Mouse (Mus musculus) hindbrain, embryonic 11.5 days (tissue): ENCODE measurements around the gene Zfhx3. TPM values are rescaled to one million over a fixed set of nuclear protein-coding genes. Genes with fewer than 3 reads are reported as not detected.

Source experiments
- ATAC-seq: fragments of 200-750 bp; cut with Nextera tagmentation; 2 replicates; pipeline ENCODE4 v1.8.0; 2017; ENCODE audit warnings: mild to moderate bottlenecking, moderate TSS enrichment, moderate library complexity; ENCODE audit not compliant: low FRiP score
- DNase-seq: peaks from one replicate; pipeline ENCODE4 v3.0.0-alpha.2; 2015; ENCODE audit warnings: low spot score
- H3K27ac ChIP-seq: fragments of 300-500 bp; sonication (generic); 2 replicates; pipeline ENCODE4 v1.5.1; 2014; ENCODE audit warnings: mild to moderate bottlenecking, low read depth, low read length
- H3K27me3 ChIP-seq: fragments of 300-500 bp; sonication (generic); 2 replicates; pipeline ENCODE4 v1.6.1; 2014; ENCODE audit warnings: mild to moderate bottlenecking, low read length, moderate library complexity, mixed read lengths; ENCODE audit not compliant: control insufficient read depth, insufficient read depth
- H3K36me3 ChIP-seq: fragments of 300-500 bp; sonication (generic); 2 replicates; pipeline ENCODE4 v1.6.1; 2014; ENCODE audit warnings: mild to moderate bottlenecking, low read length, moderate library complexity, mixed read lengths; ENCODE audit not compliant: control insufficient read depth, insufficient read depth
- H3K4me1 ChIP-seq: fragments of 300-500 bp; sonication (generic); replicated peaks from 2 replicates; pipeline ENCODE4 v1.6.1; 2014; ENCODE audit warnings: low read length, mixed read lengths; ENCODE audit not compliant: control insufficient read depth, insufficient read depth
- H3K4me2 ChIP-seq: fragments of 300-500 bp; sonication (generic); replicated peaks from 2 replicates; pipeline ENCODE4 v1.6.1; 2014; ENCODE audit warnings: mild to moderate bottlenecking, low read depth, low read length
- H3K4me3 ChIP-seq: fragments of 300-500 bp; sonication (generic); 2 replicates; pipeline ENCODE4 v1.5.1; 2014; ENCODE audit warnings: low read depth, low read length
- H3K9ac ChIP-seq: fragments of 300-500 bp; sonication (generic); 2 replicates; pipeline ENCODE4 v1.6.1; 2014; ENCODE audit warnings: low read depth, low read length
- H3K9me3 ChIP-seq: fragments of 300-500 bp; sonication (generic); 2 replicates; pipeline ENCODE4 v1.6.1; 2016; ENCODE audit warnings: low read length; ENCODE audit not compliant: control insufficient read depth
- WGBS: fragments of 180-500 bp; shearing (Covaris S2); extraction: QIAGEN DNeasy Blood & Tissue Kit; methylation state at CpG from one replicate; pipeline ENCODE4 v1.1.7; 2014; 5-methylcytosine and 5-hydroxymethylcytosine counted together
- polyA plus RNA-seq: library from polyadenylated mRNA; unstranded; fragments of >200 nt; fragmentation: Nextera tagmentation; extraction: Ambion mirVana; gene quantifications from 2 replicates; pipeline ENCODE4 v1.2.1, GENCODE M21; 2014

Gene Zfhx3
- polyA plus RNA-seq, 1 experiment from 2014 or later = 47.1 TPM

DNA sequence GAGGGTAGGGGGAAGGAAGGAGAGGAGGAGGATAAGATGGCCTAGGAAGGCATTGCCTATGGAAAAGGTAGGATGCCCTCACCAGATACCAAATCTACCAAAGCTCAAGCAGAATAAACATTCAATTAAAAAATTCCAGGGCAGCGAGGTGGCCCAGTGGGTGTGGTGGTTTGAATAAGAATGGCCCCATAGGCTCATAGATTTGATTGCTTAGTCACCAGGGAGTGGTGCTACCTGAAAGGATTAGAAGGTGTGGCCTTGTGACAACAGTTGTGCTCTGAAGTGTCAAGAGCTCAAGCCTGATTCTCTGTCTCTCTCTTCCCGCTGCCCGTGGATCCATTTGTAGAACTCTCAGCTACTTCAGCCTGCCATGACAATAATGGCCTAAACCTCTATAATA, 703.2 kb downstream of the Zfhx3 start:
- H3K4me3 ChIP-seq = no peak overlapping the region
- no peak overlapping the region for H3K27ac ChIP-seq
- ATAC-seq = no peak
- no peaks in the 10 kb centered on the region for H3K9me3 ChIP-seq
- H3K36me3 ChIP-seq = no peaks in the 10 kb centered on the region
- no peaks in the 10 kb centered on the region for H3K4me1 ChIP-seq
- no peaks in the 10 kb centered on the region for H3K27me3 ChIP-seq
- 83% methylated on average over 3 of the region's 3 CpGs for WGBS
- no peak for DNase-seq
- H3K9ac ChIP-seq = no peak overlapping the region
- H3K4me2 ChIP-seq = no peak overlapping the region

DNA sequence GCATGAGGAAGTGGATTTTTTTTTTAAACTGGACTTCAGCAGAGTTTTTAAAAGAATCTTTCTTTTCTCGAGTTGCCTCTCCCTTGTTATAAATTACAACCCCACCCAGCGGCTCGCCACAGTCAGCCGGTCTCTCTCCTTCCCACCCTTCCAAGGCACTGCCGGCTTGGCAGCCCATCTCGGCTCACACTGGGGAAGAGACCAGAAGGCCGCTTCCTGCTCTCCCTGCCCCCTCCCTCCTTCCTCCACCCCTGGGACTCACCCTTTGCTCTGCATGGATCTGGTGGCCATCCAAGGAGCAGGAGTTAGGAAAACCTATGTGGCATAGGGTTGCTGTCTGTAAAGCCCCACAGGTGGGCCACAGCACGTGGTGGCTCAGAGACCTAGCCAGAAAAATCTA, 705.1 kb downstream of the Zfhx3 start:
- Histone ChIP-seq H3K27me3 (no peaks in the 10 kb centered on the region), H3K9ac (no peak overlapping the region), H3K4me3 (no peak overlapping the region), H3K4me2 (no peak overlapping the region), H3K36me3 (no peaks in the 10 kb centered on the region), H3K27ac (no peak overlapping the region), H3K9me3 (no peaks in the 10 kb centered on the region), H3K4me1 (no peaks in the 10 kb centered on the region)
- 37% methylated on average over 8 of the region's 8 CpGs for WGBS
- ATAC-seq (no peak), DNase-seq (no peak)

DNA sequence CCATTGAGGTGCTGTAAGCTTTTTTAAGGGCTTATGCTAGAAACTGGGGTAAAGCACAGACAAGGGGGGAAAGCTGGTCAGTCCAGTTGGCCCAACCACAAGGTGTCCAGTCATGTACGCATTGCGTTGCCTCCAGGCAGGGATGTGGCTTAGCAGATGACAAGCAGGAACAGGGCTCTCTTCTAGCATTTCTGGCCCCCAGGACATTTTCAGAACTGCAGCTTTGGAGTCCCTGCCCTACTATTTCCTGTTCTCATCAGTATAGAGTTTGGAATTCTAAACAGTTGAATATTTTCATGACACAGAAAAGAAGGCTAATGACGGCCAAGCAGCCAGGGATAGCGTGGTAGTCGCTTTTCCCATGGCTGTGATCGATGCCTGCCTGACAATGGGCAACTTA, 706.5 kb downstream of the Zfhx3 start:
- Histone ChIP-seq H3K36me3 (no peaks in the 10 kb centered on the region), H3K9ac (no peak overlapping the region), H3K27ac (no peak overlapping the region), H3K9me3 (no peaks in the 10 kb centered on the region), H3K4me3 (no peak overlapping the region), H3K4me2 (no peak overlapping the region), H3K27me3 (no peaks in the 10 kb centered on the region), H3K4me1 (no peaks in the 10 kb centered on the region)
- ATAC-seq (no peak), DNase-seq (no peak)
- 89% methylated on average over 6 of the region's 6 CpGs for WGBS

GRCm38 (mm10) chr8:108650837-108651236, 708.4 kb downstream of the Zfhx3 start:
- no peak overlapping the region for H3K27ac ChIP-seq
- no peaks in the 10 kb centered on the region for H3K9me3 ChIP-seq
- H3K4me2 ChIP-seq = no peak overlapping the region
- 94% methylated on average over 8 of the region's 8 CpGs for WGBS
- H3K4me1 ChIP-seq = no peaks in the 10 kb centered on the region
- no peak overlapping the region for H3K4me3 ChIP-seq
- H3K27me3 ChIP-seq = no peaks in the 10 kb centered on the region
- no peaks in the 10 kb centered on the region for H3K36me3 ChIP-seq
- H3K9ac ChIP-seq = no peak overlapping the region
- no peak for ATAC-seq
- no peak for DNase-seq

- Histone ChIP-seq H3K27me3 (no peaks in the 10 kb centered on the region), H3K4me1 (0 out of 2 replicates have a peak, but pooled peaks cover 2% of the 10 kb centered on the region), H3K9me3 (no peaks in the 10 kb centered on the region), H3K36me3 (no peaks in the 10 kb centered on the region), H3K27ac (no peak overlapping the region), H3K9ac (no peak overlapping the region), H3K4me3 (no peak overlapping the region), H3K4me2 (no peak overlapping the region)
- DNase-seq (no peak), ATAC-seq (no peak)
- WGBS = 54% methylated on average over 5 of the region's 5 CpGs
Measured at GRCm38 (mm10) chr8:108661486-108662093, 719.1 kb downstream of the Zfhx3 start.

GRCm38 (mm10) chr8:108662766-108663165, 720.3 kb downstream of the Zfhx3 start:
- ATAC-seq (no peak), DNase-seq (no peak)
- Histone ChIP-seq H3K9ac (no peak overlapping the region), H3K4me1 (0 out of 2 replicates have a peak, but pooled peaks cover 2% of the 10 kb centered on the region), H3K36me3 (no peaks in the 10 kb centered on the region), H3K27ac (no peak overlapping the region), H3K27me3 (no peaks in the 10 kb centered on the region), H3K4me2 (no peak overlapping the region), H3K9me3 (no peaks in the 10 kb centered on the region), H3K4me3 (no peak overlapping the region)
- WGBS = 87% methylated on average over 3 of the region's 3 CpGs

DNA sequence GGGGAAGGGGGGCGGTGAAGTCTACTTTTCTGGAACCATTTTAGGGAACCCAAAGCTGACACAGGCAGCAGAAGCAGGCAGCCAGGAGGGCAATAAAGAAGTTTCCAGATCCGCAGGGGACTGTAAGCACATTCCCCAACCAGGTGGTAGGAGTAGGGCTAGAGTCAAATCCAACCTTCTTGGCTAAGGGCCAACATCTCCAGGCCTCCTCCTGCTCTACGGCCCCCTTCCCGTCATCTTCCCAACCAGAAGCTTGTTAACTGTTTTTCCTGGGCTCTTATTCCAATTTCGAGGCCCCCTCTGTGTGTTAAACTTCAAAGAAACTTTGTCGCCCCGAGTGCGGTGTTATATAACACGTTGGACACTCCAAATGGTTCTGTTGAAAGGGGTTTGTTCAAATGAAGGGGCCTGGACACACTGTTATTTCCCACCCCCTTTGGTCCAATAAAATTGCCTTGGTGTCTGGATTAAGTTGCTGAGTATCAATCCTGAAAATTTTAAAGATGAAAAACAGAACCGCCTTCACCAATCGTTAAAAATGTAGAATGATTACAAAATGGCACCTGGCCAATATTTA, 729.6 kb downstream of the Zfhx3 start:
- no peak overlapping the region for H3K4me3 ChIP-seq
- ATAC-seq = no peak
- no peak overlapping the region for H3K27ac ChIP-seq
- H3K4me1 ChIP-seq = no peaks in the 10 kb centered on the region
- no peak for DNase-seq
- no peak overlapping the region for H3K4me2 ChIP-seq
- no peaks in the 10 kb centered on the region for H3K36me3 ChIP-seq
- no peaks in the 10 kb centered on the region for H3K9me3 ChIP-seq
- 81% methylated on average over 11 of the region's 11 CpGs for WGBS
- H3K9ac ChIP-seq = no peak overlapping the region
- H3K27me3 ChIP-seq = no peaks in the 10 kb centered on the region

DNA sequence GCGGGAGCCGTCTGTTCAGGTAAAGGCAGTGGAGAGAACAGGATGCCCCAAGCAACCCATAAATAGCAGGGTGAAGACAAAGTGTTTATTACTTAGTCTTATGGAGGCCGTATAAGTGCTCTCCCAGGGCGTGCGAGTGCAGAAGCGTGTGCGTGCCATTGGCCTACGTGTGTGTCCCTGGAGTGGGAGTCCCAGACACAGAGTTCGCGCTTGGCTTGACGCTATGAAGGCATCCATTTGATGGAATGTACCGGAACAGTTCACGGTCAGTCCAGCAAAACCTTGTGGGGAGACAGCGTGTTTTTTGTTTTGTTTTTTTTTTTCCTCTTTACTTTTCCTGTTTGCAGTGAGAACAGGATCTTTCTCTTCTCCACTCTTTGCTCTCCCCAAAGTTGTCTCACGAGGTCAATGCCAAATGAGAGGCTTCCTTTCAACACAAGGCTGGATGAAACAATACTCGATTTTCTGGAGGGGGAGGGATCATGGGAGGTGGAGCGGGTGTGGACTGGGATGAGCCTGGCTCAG, 732.6 kb downstream of the Zfhx3 start:
- no peaks in the 10 kb centered on the region for H3K36me3 ChIP-seq
- no peak overlapping the region for H3K4me3 ChIP-seq
- DNase-seq (no peak), ATAC-seq (no peak)
- no peaks in the 10 kb centered on the region for H3K27me3 ChIP-seq
- H3K9ac ChIP-seq = no peak overlapping the region
- no peak overlapping the region for H3K27ac ChIP-seq
- no peak overlapping the region for H3K4me2 ChIP-seq
- 76% methylated on average over 17 of the region's 17 CpGs for WGBS
- H3K9me3 ChIP-seq = no peaks in the 10 kb centered on the region
- no peaks in the 10 kb centered on the region for H3K4me1 ChIP-seq

GRCm38 (mm10) chr8:108689694-108690093, 747.2 kb downstream of the Zfhx3 start:
- no peak overlapping the region for H3K4me2 ChIP-seq
- no peaks in the 10 kb centered on the region for H3K36me3 ChIP-seq
- H3K4me1 ChIP-seq = peaks cover 4% of the 10 kb centered on the region
- no peak overlapping the region for H3K4me3 ChIP-seq
- ATAC-seq (no peak), DNase-seq (no peak)
- peaks cover 9% of the 10 kb centered on the region for H3K27me3 ChIP-seq
- no peak overlapping the region for H3K27ac ChIP-seq
- H3K9me3 ChIP-seq = no peaks in the 10 kb centered on the region
- H3K9ac ChIP-seq = no peak overlapping the region
- WGBS = 88% methylated on average over 9 of the region's 9 CpGs
